Mouse (Mus musculus): ENCODE results near the gene Galnt18. TPM values are rescaled to one million over a fixed set of nuclear protein-coding genes. Genes with fewer than 3 reads are reported as not detected.

The Galnt18 gene
- polyA plus RNA-seq, 1 experiment: not detected

GRCm38 (mm10) chr7:111658579-111658978, 121.2 kb downstream of the Galnt18 start:
- Histone ChIP-seq H3K4me3 (ENCODE audit: insufficient read depth, low read length) (no peak overlapping the region), H3K4me1 (ENCODE audit: control insufficient read depth, insufficient read depth, low read length) (no peaks in the 10 kb centered on the region), H3K27ac (ENCODE audit: insufficient read depth, low read depth, low read length) (no peak overlapping the region)
- TF ChIP-seq CTCF (IDR thresholded peaks at IDR 0.05; ENCODE audit: low read depth, low read length) (no peak), POLR2A (IDR thresholded peaks at IDR 0.05; ENCODE audit: borderline replicate concordance, low read depth, low read length) (no peak)

- no peak overlapping the region for H3K4me3 ChIP-seq (ENCODE audit: insufficient read depth, low read length)
- TF ChIP-seq POLR2A (IDR thresholded peaks at IDR 0.05; ENCODE audit: borderline replicate concordance, low read depth, low read length) (no peak), CTCF (IDR thresholded peaks at IDR 0.05; ENCODE audit: low read depth, low read length) (no peak)
- H3K4me1 ChIP-seq (ENCODE audit: control insufficient read depth, insufficient read depth, low read length): no peaks in the 10 kb centered on the region
- no peak overlapping the region for H3K27ac ChIP-seq (ENCODE audit: insufficient read depth, low read depth, low read length)
These were observed 124.8 kb downstream of the Galnt18 start for GRCm38 (mm10) chr7:111655002-111655401.

- no peak overlapping the region for H3K4me3 ChIP-seq (ENCODE audit: insufficient read depth, low read length)
- TF ChIP-seq CTCF (IDR thresholded peaks at IDR 0.05; ENCODE audit: low read depth, low read length) (no peak), POLR2A (IDR thresholded peaks at IDR 0.05; ENCODE audit: borderline replicate concordance, low read depth, low read length) (no peak)
- no peaks in the 10 kb centered on the region for H3K4me1 ChIP-seq (ENCODE audit: control insufficient read depth, insufficient read depth, low read length)
- no peak overlapping the region for H3K27ac ChIP-seq (ENCODE audit: insufficient read depth, low read depth, low read length)
These were observed 125.3 kb downstream of the Galnt18 start for GRCm38 (mm10) chr7:111654526-111654925.

GRCm38 (mm10) chr7:111644362-111644761, 135.4 kb downstream of the Galnt18 start:
- Histone ChIP-seq H3K4me3 (ENCODE audit: insufficient read depth, low read length) (no peak overlapping the region), H3K4me1 (ENCODE audit: control insufficient read depth, insufficient read depth, low read length) (no peaks in the 10 kb centered on the region), H3K27ac (ENCODE audit: insufficient read depth, low read depth, low read length) (no peak overlapping the region)
- no peak for TF ChIP-seq POLR2A (IDR thresholded peaks at IDR 0.05; ENCODE audit: borderline replicate concordance, low read depth, low read length)
- no peak for TF ChIP-seq CTCF (IDR thresholded peaks at IDR 0.05; ENCODE audit: low read depth, low read length)

GRCm38 (mm10) chr7:111638899-111639298, 140.9 kb downstream of the Galnt18 start:
- no peaks in the 10 kb centered on the region for H3K4me1 ChIP-seq (ENCODE audit: control insufficient read depth, insufficient read depth, low read length)
- H3K4me3 ChIP-seq (ENCODE audit: insufficient read depth, low read length): no peak overlapping the region
- no peak overlapping the region for H3K27ac ChIP-seq (ENCODE audit: insufficient read depth, low read depth, low read length)
- TF ChIP-seq POLR2A (IDR thresholded peaks at IDR 0.05; ENCODE audit: borderline replicate concordance, low read depth, low read length): no peak

GRCm38 (mm10) chr7:111638465-111638864, 141.3 kb downstream of the Galnt18 start:
- H3K4me3 ChIP-seq (ENCODE audit: insufficient read depth, low read length): no peak overlapping the region
- H3K27ac ChIP-seq (ENCODE audit: insufficient read depth, low read depth, low read length): no peak overlapping the region
- no peak for TF ChIP-seq POLR2A (IDR thresholded peaks at IDR 0.05; ENCODE audit: borderline replicate concordance, low read depth, low read length)
- no peak for TF ChIP-seq CTCF (IDR thresholded peaks at IDR 0.05; ENCODE audit: low read depth, low read length)
- no peaks in the 10 kb centered on the region for H3K4me1 ChIP-seq (ENCODE audit: control insufficient read depth, insufficient read depth, low read length)

GRCm38 (mm10) chr7:111637866-111638448, 141.8 kb downstream of the Galnt18 start:
- Histone ChIP-seq H3K4me1 (ENCODE audit: control insufficient read depth, insufficient read depth, low read length) (no peaks in the 10 kb centered on the region), H3K27ac (ENCODE audit: insufficient read depth, low read depth, low read length) (no peak overlapping the region), H3K4me3 (ENCODE audit: insufficient read depth, low read length) (no peak overlapping the region)
- no peak for TF ChIP-seq CTCF (IDR thresholded peaks at IDR 0.05; ENCODE audit: low read depth, low read length)

- H3K4me1 ChIP-seq (ENCODE audit: control insufficient read depth, insufficient read depth, low read length): no peaks in the 10 kb centered on the region
- no peak overlapping the region for H3K4me3 ChIP-seq (ENCODE audit: insufficient read depth, low read length)
- no peak overlapping the region for H3K27ac ChIP-seq (ENCODE audit: insufficient read depth, low read depth, low read length)
- TF ChIP-seq CTCF (IDR thresholded peaks at IDR 0.05; ENCODE audit: low read depth, low read length) (no peak), POLR2A (IDR thresholded peaks at IDR 0.05; ENCODE audit: borderline replicate concordance, low read depth, low read length) (no peak)
These were observed 143.3 kb downstream of the Galnt18 start for GRCm38 (mm10) chr7:111636503-111636902.

- Histone ChIP-seq H3K4me3 (ENCODE audit: insufficient read depth, low read length) (no peak overlapping the region), H3K4me1 (ENCODE audit: control insufficient read depth, insufficient read depth, low read length) (no peaks in the 10 kb centered on the region), H3K27ac (ENCODE audit: insufficient read depth, low read depth, low read length) (no peak overlapping the region)
- TF ChIP-seq CTCF (IDR thresholded peaks at IDR 0.05; ENCODE audit: low read depth, low read length) (no peak), POLR2A (IDR thresholded peaks at IDR 0.05; ENCODE audit: borderline replicate concordance, low read depth, low read length) (no peak)
These were observed 148.5 kb downstream of the Galnt18 start for GRCm38 (mm10) chr7:111631265-111631664.

GRCm38 (mm10) chr7:111626232-111626631, 153.5 kb downstream of the Galnt18 start:
- TF ChIP-seq POLR2A (IDR thresholded peaks at IDR 0.05; ENCODE audit: borderline replicate concordance, low read depth, low read length) (no peak), CTCF (IDR thresholded peaks at IDR 0.05; ENCODE audit: low read depth, low read length) (no peak)
- no peak overlapping the region for H3K27ac ChIP-seq (ENCODE audit: insufficient read depth, low read depth, low read length)
- H3K4me1 ChIP-seq (ENCODE audit: control insufficient read depth, insufficient read depth, low read length): no peaks in the 10 kb centered on the region
- H3K4me3 ChIP-seq (ENCODE audit: insufficient read depth, low read length): no peak overlapping the region

- no peak overlapping the region for H3K27ac ChIP-seq (ENCODE audit: insufficient read depth, low read depth, low read length)
- TF ChIP-seq POLR2A (IDR thresholded peaks at IDR 0.05; ENCODE audit: borderline replicate concordance, low read depth, low read length) (no peak), CTCF (IDR thresholded peaks at IDR 0.05; ENCODE audit: low read depth, low read length) (no peak)
- H3K4me1 ChIP-seq (ENCODE audit: control insufficient read depth, insufficient read depth, low read length): no peaks in the 10 kb centered on the region
- H3K4me3 ChIP-seq (ENCODE audit: insufficient read depth, low read length): no peak overlapping the region
These were observed 154.0 kb downstream of the Galnt18 start for GRCm38 (mm10) chr7:111625736-111626135.
